Mouse (Mus musculus) kidney, embryonic 14.5 days (tissue): ENCODE results near the gene Ptgir. TPM values are rescaled to one million over a fixed set of nuclear protein-coding genes. Genes with fewer than 3 reads are reported as not detected.
A peak's percentile ranks its signal among the peaks of the same experiment; 100 is the strongest.

ENCODE experiments used
- ATAC-seq: fragments of 200-750 bp; cut with Nextera tagmentation; 2 replicates; pipeline ENCODE4 v1.8.0; 2017; ENCODE audit warnings: moderate number of reproducible peaks, mild to moderate bottlenecking, moderate TSS enrichment, moderate library complexity; ENCODE audit not compliant: low FRiP score, low TSS enrichment
- H3K27ac ChIP-seq: fragments of 300-500 bp; sonication (generic); 2 replicates; pipeline ENCODE4 v1.5.1; 2014; ENCODE audit warnings: low read depth, mild to moderate bottlenecking, low read length, moderate library complexity, mixed read lengths
- H3K27me3 ChIP-seq: fragments of 300-500 bp; sonication (generic); 2 replicates; pipeline ENCODE4 v1.6.1; 2014; ENCODE audit warnings: mild to moderate bottlenecking, low read length; ENCODE audit not compliant: control insufficient read depth, insufficient read depth
- H3K36me3 ChIP-seq: fragments of 300-500 bp; sonication (generic); 2 replicates; pipeline ENCODE4 v1.6.1; 2014; ENCODE audit warnings: low read length, mixed read lengths; ENCODE audit not compliant: control insufficient read depth, insufficient read depth
- H3K4me1 ChIP-seq: fragments of 300-500 bp; sonication (generic); 2 replicates; pipeline ENCODE4 v1.6.1; 2014; ENCODE audit warnings: low read length, mixed read lengths; ENCODE audit not compliant: control insufficient read depth, insufficient read depth
- H3K4me2 ChIP-seq: fragments of 300-500 bp; sonication (generic); replicated peaks from 2 replicates; pipeline ENCODE4 v1.6.1; 2014; ENCODE audit warnings: low read depth, mild to moderate bottlenecking, low read length
- H3K4me3 ChIP-seq: fragments of 300-500 bp; sonication (generic); 2 replicates; pipeline ENCODE4 v1.5.1; 2014; ENCODE audit warnings: mild to moderate bottlenecking, low read length
- H3K9ac ChIP-seq: fragments of 300-500 bp; sonication (generic); 2 replicates; pipeline ENCODE4 v1.6.1; 2014; ENCODE audit warnings: low read depth, mild to moderate bottlenecking, low read length, moderate library complexity
- H3K9me3 ChIP-seq: fragments of 300-500 bp; sonication (generic); 2 replicates; pipeline ENCODE4 v1.6.1; 2016; ENCODE audit warnings: low read length; ENCODE audit not compliant: control insufficient read depth
- whole genome bisulfite sequencing: fragments of 180-500 bp; shearing (Covaris S2); extraction: QIAGEN DNeasy Blood & Tissue Kit; methylation state at CpG from one replicate; pipeline ENCODE4 v1.1.7; 2014; 5-methylcytosine and 5-hydroxymethylcytosine counted together
- polyA plus RNA-seq: library from polyadenylated mRNA; unstranded; fragments of >200 nt; fragmentation: Nextera tagmentation; extraction: Ambion mirVana; gene quantifications from 2 replicates; pipeline ENCODE4 v1.2.1, GENCODE M21; 2014

The Ptgir gene
- polyA plus RNA-seq, 1 experiment from 2014 or later: 1.4 TPM

- Histone ChIP-seq H3K36me3 (no peaks in the 10 kb centered on the region), H3K27me3 (no peaks in the 10 kb centered on the region), H3K4me2 (peak overlapping the region; percentile 17; the same call in 1 of the 2 replicates)
These were observed 2.1 kb downstream of the Ptgir start for GRCm38 (mm10) chr7:16908367-16908766.

DNA sequence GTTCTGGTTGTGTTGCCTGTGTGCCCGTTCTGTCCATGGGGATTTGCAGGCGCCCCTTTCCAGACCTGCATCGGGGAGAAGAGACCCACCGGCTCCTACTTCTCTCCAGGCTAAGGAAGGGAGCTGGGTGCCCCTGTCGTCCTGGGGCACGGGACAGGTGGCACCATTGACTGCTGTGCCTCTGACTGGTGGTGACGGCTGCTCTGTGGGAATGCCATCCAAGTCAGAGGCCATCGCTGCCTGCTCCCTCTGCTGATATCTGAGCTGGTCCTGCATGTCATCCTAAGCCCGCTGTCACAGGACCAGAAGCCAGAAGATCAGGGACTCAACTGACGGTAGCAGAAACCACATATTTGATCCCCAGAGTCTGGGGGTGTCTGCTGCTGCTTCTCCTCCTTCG, 2.6 kb downstream of the Ptgir start:
- no peak for ATAC-seq
- peaks cover 41% of the 10 kb centered on the region for H3K4me1 ChIP-seq
- H3K27ac ChIP-seq: no peak overlapping the region
- WGBS: 59% methylated on average over 11 of the region's 11 CpGs
- no peak overlapping the region for H3K9ac ChIP-seq
- H3K4me3 ChIP-seq: no peak overlapping the region
- no peaks in the 10 kb centered on the region; the same call in 1 of the 2 replicates for H3K36me3 ChIP-seq
- H3K9me3 ChIP-seq: no peaks in the 10 kb centered on the region
- H3K27me3 ChIP-seq: no peaks in the 10 kb centered on the region
- no peak overlapping the region for H3K4me2 ChIP-seq

More at GRCm38 (mm10) chr7:16908367-16908766, 2.1 kb downstream of the Ptgir start:
- H3K27ac ChIP-seq: no peak overlapping the region
- H3K4me1 ChIP-seq: peaks cover 41% of the 10 kb centered on the region
- ATAC-seq: no peak
- H3K4me3 ChIP-seq: no peak overlapping the region
- 36% methylated on average over 11 of the region's 11 CpGs for WGBS
- peak overlapping the region; percentile 12; the same call in 1 of the 2 replicates for H3K9ac ChIP-seq
- no peaks in the 10 kb centered on the region for H3K9me3 ChIP-seq

DNA sequence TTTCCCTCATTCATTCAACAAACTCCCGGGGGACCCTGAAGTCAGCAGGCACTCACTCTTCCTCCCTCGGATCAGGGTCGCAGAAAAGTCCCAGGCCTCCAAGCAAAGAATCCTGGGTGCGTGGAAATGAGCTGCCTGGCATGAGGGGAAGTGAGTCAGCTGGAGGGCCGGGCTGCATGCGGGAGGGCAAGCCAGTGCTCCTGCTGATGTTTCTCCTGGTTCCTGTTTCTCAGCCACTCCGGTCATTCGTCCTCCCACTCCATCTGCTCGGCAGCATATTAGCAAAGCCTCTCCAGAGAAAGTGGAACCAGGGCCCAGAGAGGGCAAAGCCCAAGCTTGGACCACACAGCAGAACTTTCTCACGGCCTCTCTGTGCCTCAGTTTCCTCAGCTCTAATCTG, 3.6 kb downstream of the Ptgir start:
- Histone ChIP-seq H3K4me1 (peaks cover 35% of the 10 kb centered on the region), H3K27ac (no peak overlapping the region), H3K4me2 (no peak overlapping the region), H3K27me3 (no peaks in the 10 kb centered on the region), H3K4me3 (no peak overlapping the region), H3K36me3 (peaks cover 6% of the 10 kb centered on the region), H3K9me3 (no peaks in the 10 kb centered on the region), H3K9ac (no peak overlapping the region)
- ATAC-seq: no peak
- WGBS: 32% methylated on average over 10 of the region's 10 CpGs

- Histone ChIP-seq H3K4me1 (peaks cover 20% of the 10 kb centered on the region; the same call in 1 of the 2 replicates), H3K27me3 (no peaks in the 10 kb centered on the region), H3K27ac (no peak overlapping the region), H3K9ac (no peak overlapping the region), H3K9me3 (no peaks in the 10 kb centered on the region), H3K36me3 (peaks cover 25% of the 10 kb centered on the region), H3K4me3 (no peak overlapping the region), H3K4me2 (no peak overlapping the region)
- ATAC-seq: no peak
- 90% methylated on average over 3 of the region's 3 CpGs for WGBS
These were observed 5.6 kb downstream of the Ptgir start for GRCm38 (mm10) chr7:16911904-16912303.

DNA sequence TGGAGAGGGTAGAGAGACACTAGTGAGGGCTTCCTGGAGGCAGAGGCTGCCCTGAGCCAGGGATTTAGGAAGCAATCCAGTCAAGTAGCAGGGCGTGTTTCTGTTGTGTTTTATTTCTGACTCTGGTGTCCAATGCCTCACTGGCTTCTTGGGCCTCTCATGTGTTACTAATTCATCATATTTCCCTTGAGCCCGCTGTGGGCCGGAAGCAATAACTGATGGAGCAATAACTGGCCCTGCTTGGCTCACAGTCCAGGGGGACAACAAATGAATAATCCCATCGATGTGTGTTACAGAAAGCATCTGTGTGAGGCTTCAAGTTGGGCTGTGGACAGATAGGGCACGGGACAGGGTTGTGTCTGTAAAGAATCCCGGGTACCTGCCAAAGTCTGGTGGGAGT, 6.1 kb downstream of the Ptgir start:
- H3K36me3 ChIP-seq: peaks cover 30% of the 10 kb centered on the region
- no peak for ATAC-seq
- H3K4me3 ChIP-seq: no peak overlapping the region
- H3K4me1 ChIP-seq: peaks cover 20% of the 10 kb centered on the region; the same call in 1 of the 2 replicates
- 72% methylated on average over 6 of the region's 6 CpGs for WGBS
- no peak overlapping the region for H3K27ac ChIP-seq
- H3K4me2 ChIP-seq: no peak overlapping the region
- H3K9me3 ChIP-seq: no peaks in the 10 kb centered on the region
- H3K9ac ChIP-seq: no peak overlapping the region
- no peaks in the 10 kb centered on the region for H3K27me3 ChIP-seq

DNA sequence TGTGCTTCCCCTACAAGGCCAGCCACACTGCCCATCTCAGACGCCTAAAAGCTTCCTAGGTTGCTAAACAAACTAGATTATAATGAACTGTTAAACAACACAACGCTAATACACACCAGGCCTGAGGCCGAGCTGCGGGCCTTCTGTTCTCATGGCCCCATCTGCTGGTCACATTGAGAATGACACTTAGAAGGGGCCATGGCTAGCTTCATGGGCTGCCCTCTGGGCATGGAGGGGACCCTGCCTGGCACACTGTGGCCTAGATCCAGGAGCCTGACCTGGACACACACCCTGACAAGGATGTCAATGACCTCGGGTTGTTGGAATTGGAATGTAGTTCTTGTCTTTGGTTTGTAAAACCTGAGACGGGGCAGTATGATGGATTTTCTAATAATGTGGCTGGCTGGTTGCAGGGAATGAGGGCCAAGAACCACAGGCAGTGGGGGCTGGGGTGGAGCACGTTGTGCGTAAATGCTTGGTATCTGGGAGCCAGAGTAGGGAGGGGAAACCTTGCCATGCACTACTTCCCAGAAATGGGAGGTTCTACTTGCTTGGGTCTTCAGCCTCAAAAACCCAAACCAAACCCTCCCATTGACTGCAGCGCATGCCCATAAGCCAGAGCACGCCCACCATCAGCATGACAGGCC, 7.6 kb downstream of the Ptgir start:
- no peak overlapping the region for H3K27ac ChIP-seq
- WGBS: 30% methylated on average over 10 of the region's 10 CpGs
- H3K9me3 ChIP-seq: no peaks in the 10 kb centered on the region
- H3K27me3 ChIP-seq: no peaks in the 10 kb centered on the region
- peak; percentile 67 for ATAC-seq
- no peak overlapping the region for H3K9ac ChIP-seq
- H3K4me2 ChIP-seq: no peak overlapping the region
- peaks cover 45% of the 10 kb centered on the region for H3K36me3 ChIP-seq
- H3K4me1 ChIP-seq: 0 out of 2 replicates have a peak, but pooled peaks cover 12% of the 10 kb centered on the region
- no peak overlapping the region for H3K4me3 ChIP-seq

DNA sequence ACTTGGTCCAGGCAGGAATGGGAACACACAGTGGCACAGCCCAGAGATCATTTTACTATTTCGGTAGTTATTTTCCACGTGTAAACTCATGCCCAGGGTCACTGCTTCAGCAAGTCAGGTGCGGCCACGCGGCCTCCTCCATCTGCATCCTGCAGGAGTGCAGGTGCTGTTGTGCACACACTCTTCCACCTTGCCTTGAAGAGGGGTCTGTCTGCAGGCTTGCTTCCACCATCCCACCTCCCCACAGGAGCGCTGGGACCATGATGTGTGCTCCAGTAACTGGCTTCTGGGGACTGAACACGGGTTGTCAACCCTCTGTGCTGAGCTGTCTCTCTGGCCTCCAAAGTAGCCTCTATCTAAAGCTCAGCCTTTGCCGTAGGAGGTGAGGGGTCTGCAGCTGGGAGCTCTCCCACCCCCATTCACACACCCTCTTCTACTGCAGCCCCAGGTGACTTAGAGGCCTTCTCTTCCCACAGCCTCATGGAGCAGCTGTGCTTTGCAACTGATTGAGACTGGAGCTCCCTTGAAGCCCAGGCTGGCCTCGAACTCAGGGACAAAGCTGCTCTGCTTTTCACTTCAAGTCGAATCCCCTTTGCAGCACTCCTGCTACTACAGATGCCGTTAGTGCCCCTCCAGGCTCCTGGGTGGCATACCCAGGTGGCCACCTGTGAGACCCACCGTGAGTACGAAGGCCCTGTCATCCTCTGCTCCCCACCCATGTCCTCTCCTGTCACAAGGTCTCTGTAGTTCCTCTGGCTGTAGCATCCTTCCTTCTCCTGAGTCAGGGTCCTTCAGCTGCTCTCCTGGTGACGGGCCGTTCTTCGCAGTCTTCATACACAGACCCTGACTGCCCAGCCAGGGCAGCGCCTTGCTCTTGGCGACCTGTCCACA, 8.4 kb downstream of the Ptgir start:
- 81% methylated on average over 18 of the region's 18 CpGs for WGBS
- Histone ChIP-seq H3K9ac (no peak overlapping the region), H3K4me3 (no peak overlapping the region), H3K4me1 (peaks cover 11% of the 10 kb centered on the region), H3K27ac (no peak overlapping the region), H3K36me3 (peaks cover 51% of the 10 kb centered on the region), H3K27me3 (no peaks in the 10 kb centered on the region), H3K4me2 (no peak overlapping the region), H3K9me3 (no peaks in the 10 kb centered on the region)
- no peak for ATAC-seq

GRCm38 (mm10) chr7:16915461-16916340, 9.4 kb downstream of the Ptgir start:
- Histone ChIP-seq H3K27ac (no peak overlapping the region), H3K9me3 (no peaks in the 10 kb centered on the region), H3K4me3 (no peak overlapping the region), H3K9ac (no peak overlapping the region), H3K36me3 (peaks cover 57% of the 10 kb centered on the region), H3K4me1 (peaks cover 17% of the 10 kb centered on the region), H3K4me2 (no peak overlapping the region), H3K27me3 (no peaks in the 10 kb centered on the region)
- WGBS: 93% methylated on average over 32 of the region's 32 CpGs
- no peak for ATAC-seq
